Mouse (Mus musculus) forebrain, embryonic 16.5 days (tissue): Measurements from ENCODE around the gene Il17rb. TPM values are rescaled to one million over a fixed set of nuclear protein-coding genes. Genes with fewer than 3 reads are reported as not detected.
A peak's percentile ranks its signal among the peaks of the same experiment; 100 is the strongest.

Source experiments
- ATAC-seq: fragments of 200-750 bp; cut with Nextera tagmentation; 2 replicates; pipeline ENCODE4 v1.8.0; 2017; ENCODE audit warnings: mild to moderate bottlenecking, moderate library complexity
- H3K27ac ChIP-seq: fragments of 300-500 bp; sonication (generic); 2 replicates; pipeline ENCODE4 v1.5.1; 2014; ENCODE audit warnings: low read length, control low read depth
- H3K27me3 ChIP-seq: fragments of 300-500 bp; sonication (generic); replicated peaks from 2 replicates; pipeline ENCODE4 v1.6.1; 2014; ENCODE audit warnings: low read length; ENCODE audit not compliant: control insufficient read depth, insufficient read depth
- H3K36me3 ChIP-seq: fragments of 300-500 bp; sonication (generic); 2 replicates; pipeline ENCODE4 v1.6.1; 2014; ENCODE audit not compliant: control insufficient read depth, insufficient read depth
- H3K4me1 ChIP-seq: fragments of 300-500 bp; sonication (generic); replicated peaks from 2 replicates; pipeline ENCODE4 v1.6.1; 2014; ENCODE audit warnings: low read length; ENCODE audit not compliant: control insufficient read depth, insufficient read depth
- H3K4me2 ChIP-seq: fragments of 300-500 bp; sonication (generic); 2 replicates; pipeline ENCODE4 v1.6.1; 2014; ENCODE audit warnings: mild to moderate bottlenecking, low read length, control low read depth
- H3K4me3 ChIP-seq: fragments of 300-500 bp; sonication (generic); replicated peaks from 2 replicates; pipeline ENCODE4 v1.5.1; 2014; ENCODE audit warnings: mild to moderate bottlenecking, low read length, control low read depth
- H3K9ac ChIP-seq: fragments of 300-500 bp; sonication (generic); replicated peaks from 2 replicates; pipeline ENCODE4 v1.6.1; 2014; ENCODE audit warnings: low read depth, low read length, control low read depth
- H3K9me3 ChIP-seq: fragments of 300-500 bp; sonication (generic); 2 replicates; pipeline ENCODE4 v1.6.1; 2016; ENCODE audit warnings: low read length; ENCODE audit not compliant: control insufficient read depth
- WGBS: fragments of 180-500 bp; shearing (Covaris S2); extraction: QIAGEN DNeasy Blood & Tissue Kit; methylation state at CpG from one replicate; pipeline ENCODE4 v1.1.7; 2014; 5-methylcytosine and 5-hydroxymethylcytosine counted together
- polyA plus RNA-seq: library from polyadenylated mRNA; unstranded; fragments of >200 nt; fragmentation: Nextera tagmentation; extraction: Ambion mirVana; gene quantifications from 2 replicates; pipeline ENCODE4 v1.2.1, GENCODE M21; 2015

Il17rb gene
- polyA plus RNA-seq, 1 experiment from 2014 or later = 2.2 TPM

- peaks cover 38% of the 10 kb centered on the region for H3K36me3 ChIP-seq
Measured at GRCm38 (mm10) chr14:29978254-29979204, 30.2 kb downstream of the Il17rb start, which contains the start of gene Actr8. Gene Actr8 (plus strand): TSS chr14:29978337.

GRCm38 (mm10) chr14:29976927-29977326 lies 31.8 kb downstream of the Il17rb start:
- Histone ChIP-seq H3K27ac (no peak overlapping the region), H3K4me2 (no peak overlapping the region)
- 95% methylated on average over 6 of the region's 6 CpGs for WGBS

More at GRCm38 (mm10) chr14:29978254-29979204, 30.2 kb downstream of the Il17rb start, which contains the start of gene Actr8:
- Histone ChIP-seq H3K27me3 (no peaks in the 10 kb centered on the region), H3K9ac (peak within 1 kb of the TSS; percentile 94), H3K4me2 (peak within 1 kb of the TSS; percentile 69), H3K9me3 (no peaks in the 10 kb centered on the region), H3K27ac (peak within 1 kb of the TSS; percentile 77), H3K4me1 (peaks cover 10% of the 10 kb centered on the region), H3K4me3 (peak within 1 kb of the TSS; percentile 96)
- 3% methylated on average over 44 of the region's 44 CpGs for WGBS
- peak; percentile 92 for ATAC-seq

GRCm38 (mm10) chr14:29971993-29972392 lies 36.7 kb downstream of the Il17rb start:
- Histone ChIP-seq H3K4me3 (no peak overlapping the region), H3K27me3 (no peaks in the 10 kb centered on the region), H3K9ac (no peak overlapping the region), H3K27ac (no peak overlapping the region), H3K4me2 (no peak overlapping the region), H3K4me1 (peaks cover 24% of the 10 kb centered on the region), H3K36me3 (peaks cover 25% of the 10 kb centered on the region), H3K9me3 (no peaks in the 10 kb centered on the region)
- ATAC-seq = no peak
- 90% methylated on average over 5 of the region's 5 CpGs for WGBS

More at GRCm38 (mm10) chr14:29976927-29977326, 31.8 kb downstream of the Il17rb start:
- Histone ChIP-seq H3K36me3 (peaks cover 37% of the 10 kb centered on the region), H3K9me3 (no peaks in the 10 kb centered on the region), H3K27me3 (no peaks in the 10 kb centered on the region), H3K9ac (no peak overlapping the region), H3K4me3 (no peak overlapping the region), H3K4me1 (peaks cover 10% of the 10 kb centered on the region)
- no peak for ATAC-seq

GRCm38 (mm10) chr14:29971446-29971845 lies 37.2 kb downstream of the Il17rb start:
- Histone ChIP-seq H3K27me3 (no peaks in the 10 kb centered on the region), H3K4me3 (no peak overlapping the region), H3K9ac (no peak overlapping the region), H3K4me1 (peaks cover 24% of the 10 kb centered on the region), H3K4me2 (no peak overlapping the region), H3K27ac (no peak overlapping the region), H3K36me3 (peaks cover 25% of the 10 kb centered on the region), H3K9me3 (no peaks in the 10 kb centered on the region)
- WGBS = 95% methylated on average over 7 of the region's 7 CpGs
- ATAC-seq = no peak

- H3K36me3 ChIP-seq = peaks cover 14% of the 10 kb centered on the region
- no peaks in the 10 kb centered on the region for H3K27me3 ChIP-seq
- H3K9me3 ChIP-seq = no peaks in the 10 kb centered on the region
- H3K4me3 ChIP-seq = peak within 1 kb of the TSS; percentile 89
- peak; percentile 100 for ATAC-seq
- peak within 1 kb of the TSS; percentile 87 for H3K4me2 ChIP-seq
- H3K9ac ChIP-seq = peak within 1 kb of the TSS; percentile 93
- H3K4me1 ChIP-seq = peaks cover 24% of the 10 kb centered on the region
- under 1% methylated on average over 48 of the region's 49 CpGs for WGBS
- H3K27ac ChIP-seq = peak within 1 kb of the TSS; percentile 80
Measured at GRCm38 (mm10) chr14:29968075-29968821, 40.4 kb downstream of the Il17rb start, which contains the start of gene Selenok. Gene Selenok (plus strand): TSS chr14:29968308.

GRCm38 (mm10) chr14:29967611-29968010 lies 41.1 kb downstream of the Il17rb start:
- whole genome bisulfite sequencing = 61% methylated on average over 7 of the region's 7 CpGs
- Histone ChIP-seq H3K4me2 (peak overlapping the region; percentile 76), H3K9ac (peak overlapping the region; percentile 66), H3K4me1 (peaks cover 24% of the 10 kb centered on the region), H3K27ac (peak overlapping the region; percentile 70), H3K9me3 (peaks cover 3% of the 10 kb centered on the region; the same call in 1 of the 2 replicates), H3K4me3 (peak overlapping the region; percentile 89), H3K36me3 (peaks cover 10% of the 10 kb centered on the region), H3K27me3 (no peaks in the 10 kb centered on the region)
- no peak for ATAC-seq

- Histone ChIP-seq H3K4me1 (no peaks in the 10 kb centered on the region), H3K9me3 (no peaks in the 10 kb centered on the region), H3K4me3 (no peak overlapping the region), H3K27me3 (no peaks in the 10 kb centered on the region), H3K27ac (no peak overlapping the region), H3K9ac (no peak overlapping the region), H3K4me2 (no peak overlapping the region), H3K36me3 (no peaks in the 10 kb centered on the region)
- no peak for ATAC-seq
Measured at GRCm38 (mm10) chr14:29957393-29957792, 51.3 kb downstream of the Il17rb start.

- no peaks in the 10 kb centered on the region for H3K9me3 ChIP-seq
- 78% methylated on average over 4 of the region's 4 CpGs for WGBS
- no peak overlapping the region for H3K4me3 ChIP-seq
- ATAC-seq = no peak
- no peaks in the 10 kb centered on the region for H3K4me1 ChIP-seq
- H3K27me3 ChIP-seq = no peaks in the 10 kb centered on the region
- no peak overlapping the region for H3K9ac ChIP-seq
- no peak overlapping the region for H3K4me2 ChIP-seq
- H3K36me3 ChIP-seq = no peaks in the 10 kb centered on the region
- H3K27ac ChIP-seq = no peak overlapping the region
Measured at GRCm38 (mm10) chr14:29950805-29951204, 57.9 kb downstream of the Il17rb start.

- Histone ChIP-seq H3K27ac (no peak overlapping the region), H3K9ac (no peak overlapping the region), H3K4me1 (no peaks in the 10 kb centered on the region), H3K4me3 (no peak overlapping the region), H3K27me3 (no peaks in the 10 kb centered on the region), H3K36me3 (no peaks in the 10 kb centered on the region), H3K9me3 (no peaks in the 10 kb centered on the region), H3K4me2 (no peak overlapping the region)
- 80% methylated on average over 5 of the region's 5 CpGs for WGBS
- no peak for ATAC-seq
Measured at GRCm38 (mm10) chr14:29946761-29947309, 61.9 kb downstream of the Il17rb start.
